Mouse (Mus musculus) MEL (cell line): ENCODE results near the gene Ccdc170. TPM values are rescaled to one million over a fixed set of nuclear protein-coding genes. Genes with fewer than 3 reads are reported as not detected.

Source experiments
- DNase-seq: peaks from one replicate; pipeline ENCODE4 v3.0.0; 2011; ENCODE audit warnings: low read depth, low spot score
- H3K27ac ChIP-seq: 2 replicates; pipeline ENCODE4 v1.5.1; 2012; ENCODE audit warnings: low read depth, mild to moderate bottlenecking, control low read depth, low read length, moderate library complexity; ENCODE audit not compliant: control insufficient read depth
- H3K27me3 ChIP-seq, 2 experiments: fragments of 150-350 bp in 1 of 2; sonication (generic) in 1 of 2; 2 replicates each; pipeline ENCODE4 v1.6.1; 2012; ENCODE audit warnings: low read length in 2 of 2, mild to moderate bottlenecking in 2 of 2, improper control_type of control experiment in 1 of 2, moderate library complexity in 1 of 2; ENCODE audit not compliant: insufficient read depth in 2 of 2, control insufficient read depth in 1 of 2
- H3K36me3 ChIP-seq, 2 experiments: 2 replicates each; pipeline ENCODE4 v1.6.1; 2012 to 2014; ENCODE audit warnings: low read length in 2 of 2, improper control_type of control experiment in 1 of 2, inconsistent platforms in 1 of 2, mild to moderate bottlenecking in 1 of 2; ENCODE audit not compliant: insufficient read depth in 2 of 2, control insufficient read depth in 1 of 2
- H3K4me1 ChIP-seq, 2 experiments: fragments of 150-350 bp in 1 of 2; sonication (generic) in 1 of 2; 2 replicates each; pipeline ENCODE4 v1.6.1; 2012; ENCODE audit warnings: low read length in 2 of 2, improper control_type of control experiment in 1 of 2, mild to moderate bottlenecking in 1 of 2; ENCODE audit not compliant: insufficient read depth in 2 of 2, control insufficient read depth in 1 of 2
- H3K4me3 ChIP-seq, 2 experiments: fragments of 150-350 bp in 1 of 2; sonication (generic) in 1 of 2; 2 replicates each; pipeline ENCODE4 v1.5.1; 2012; ENCODE audit warnings: low read depth in 2 of 2, low read length in 2 of 2, mild to moderate bottlenecking in 2 of 2, moderate library complexity in 2 of 2, control low read depth in 1 of 2, improper control_type of control experiment in 1 of 2; ENCODE audit not compliant: control insufficient read depth in 1 of 2, insufficient read depth in 1 of 2
- H3K79me2 ChIP-seq: 2 replicates; pipeline ENCODE4 v1.6.1; 2012; ENCODE audit warnings: mild to moderate bottlenecking, low read length, moderate library complexity; ENCODE audit not compliant: control insufficient read depth, poor library complexity, insufficient read depth
- H3K9ac ChIP-seq: 2 replicates; pipeline ENCODE4 v1.6.1; 2012; ENCODE audit warnings: low read depth, mild to moderate bottlenecking, control low read depth, low read length, moderate library complexity; ENCODE audit not compliant: control insufficient read depth, poor library complexity, severe bottlenecking
- H3K9me3 ChIP-seq: fragments of 150-350 bp; sonication (generic); replicated peaks from 2 replicates; pipeline ENCODE4 v1.6.1; 2012; ENCODE audit warnings: mild to moderate bottlenecking, low read length, improper control_type of control experiment, moderate library complexity; ENCODE audit not compliant: insufficient read depth
- BHLHE40 ChIP-seq: IDR thresholded peaks from 2 replicates; pipeline ENCODE4 v1.6.1; 2012; ENCODE audit warnings: low read depth, mild to moderate bottlenecking, inconsistent platforms, low read length, improper control_type of control experiment, borderline replicate concordance
- CHD1 ChIP-seq: IDR thresholded peaks from 2 replicates; pipeline ENCODE4 v1.6.1; 2012; ENCODE audit warnings: low read depth, mild to moderate bottlenecking, inconsistent platforms, low read length, improper control_type of control experiment
- ETS1 ChIP-seq: IDR thresholded peaks from 2 replicates; pipeline ENCODE4 v1.6.1; 2012; ENCODE audit warnings: low read depth, mild to moderate bottlenecking, inconsistent platforms, low read length, improper control_type of control experiment, moderate library complexity
- GATA1 ChIP-seq: IDR thresholded peaks from 2 replicates; pipeline ENCODE4 v1.6.1; 2011; ENCODE audit warnings: low read depth, low read length, improper control_type of control experiment
- JUND ChIP-seq: IDR thresholded peaks from 2 replicates; pipeline ENCODE4 v1.6.1; 2011; ENCODE audit warnings: low read depth, mild to moderate bottlenecking, improper control_type of control experiment, low read length
- MAFK ChIP-seq: IDR thresholded peaks from 2 replicates; pipeline ENCODE4 v1.6.1; 2011; ENCODE audit warnings: low read depth, mild to moderate bottlenecking, low read length, improper control_type of control experiment, borderline replicate concordance
- MAZ ChIP-seq: IDR thresholded peaks from 2 replicates; pipeline ENCODE4 v1.6.1; 2012; ENCODE audit warnings: low read depth, mild to moderate bottlenecking, inconsistent platforms, low read length, improper control_type of control experiment
- MEF2A ChIP-seq: IDR thresholded peaks from 2 replicates; pipeline ENCODE4 v1.6.1; 2014; ENCODE audit warnings: low read depth, mild to moderate bottlenecking, inconsistent platforms, low read length, improper control_type of control experiment; ENCODE audit not compliant: poor library complexity, insufficient replicate concordance, severe bottlenecking; ENCODE audit errors: extremely low read depth
- MYB ChIP-seq: IDR thresholded peaks from 2 replicates; pipeline ENCODE4 v1.6.1; 2011; ENCODE audit warnings: mild to moderate bottlenecking, low read depth, low read length, improper control_type of control experiment
- MYC ChIP-seq: IDR thresholded peaks from 2 replicates; pipeline ENCODE4 v1.6.1; 2011; ENCODE audit warnings: low read depth, mild to moderate bottlenecking, low read length, improper control_type of control experiment, moderate library complexity
- POLR2A ChIP-seq, 2 experiments: IDR thresholded peaks; 2 replicates each; pipeline ENCODE4 v1.6.1; 2011 to 2012; ENCODE audit warnings: low read length in 2 of 2, mild to moderate bottlenecking in 2 of 2, control low read depth in 1 of 2, improper control_type of control experiment in 1 of 2, low read depth in 1 of 2, moderate library complexity in 1 of 2; ENCODE audit not compliant: control insufficient read depth in 1 of 2, insufficient read depth in 1 of 2, poor library complexity in 1 of 2
- POLR2AphosphoS2 ChIP-seq: IDR thresholded peaks from 2 replicates; pipeline ENCODE4 v1.6.1; 2011; ENCODE audit warnings: low read length, improper control_type of control experiment
- RAD21 ChIP-seq: IDR thresholded peaks from 2 replicates; pipeline ENCODE4 v1.6.1; 2011; ENCODE audit warnings: mild to moderate bottlenecking, low read depth, low read length, improper control_type of control experiment
- RCOR1 ChIP-seq: IDR thresholded peaks from 2 replicates; pipeline ENCODE4 v1.6.1; 2012; ENCODE audit warnings: low read depth, mild to moderate bottlenecking, inconsistent platforms, low read length, improper control_type of control experiment
- UBTF ChIP-seq: IDR thresholded peaks from 2 replicates; pipeline ENCODE4 v1.6.1; 2012; ENCODE audit warnings: low read depth, mild to moderate bottlenecking, inconsistent platforms, low read length, improper control_type of control experiment, moderate library complexity, borderline replicate concordance; ENCODE audit not compliant: insufficient read depth
- USF1 ChIP-seq: IDR thresholded peaks from 2 replicates; pipeline ENCODE4 v1.6.1; 2014; ENCODE audit warnings: low read depth, mild to moderate bottlenecking, inconsistent platforms, low read length, improper control_type of control experiment, moderate library complexity
- ZNF384 ChIP-seq: IDR thresholded peaks from 2 replicates; pipeline ENCODE4 v1.6.1; 2012; ENCODE audit warnings: low read depth, mild to moderate bottlenecking, inconsistent platforms, low read length, improper control_type of control experiment
- polyA plus RNA-seq, 2 experiments: library from polyadenylated mRNA; stranded (reverse) in 1 of 2; unstranded in 1 of 2; fragments of >175 nt in 1 of 2; fragments of >200 nt in 1 of 2; gene quantifications; 2 replicates each; pipeline versions ENCODE4 v1.2.1 to v1.2.4; 2012; ENCODE audit warnings: low replicate concordance in 2 of 2, low read depth in 1 of 2; ENCODE audit not compliant: insufficient read length in 2 of 2, insufficient read depth in 1 of 2, missing spikeins in 1 of 2
- total RNA-seq: library from RNA; depleted of rRNA; stranded (reverse); fragments of 300-350 nt; gene quantifications from 2 replicates; pipeline ENCODE4 v1.2.3, GENCODE M21; 2012

Ccdc170 gene
- total and polyA plus RNA-seq, 3 experiments, result not detected

GRCm38 (mm10) chr10:4435416-4435815 lies 46.9 kb upstream of the Ccdc170 start:
- Histone ChIP-seq H3K9me3 (no peaks in the 10 kb centered on the region), H3K4me1 (peaks cover 3 to 15% of the 10 kb centered on the region in 2 experiments; a peak in 3 of 4 replicates), H3K79me2 (peaks cover 31% of the 10 kb centered on the region), H3K4me3 (no peak overlapping the region), H3K36me3 (peaks cover 8 to 13% of the 10 kb centered on the region in 2 experiments), H3K27me3 (no peaks in the 10 kb centered on the region), H3K27ac (no peak overlapping the region), H3K9ac (no peak overlapping the region)
- no peak for TF ChIP-seq UBTF
- TF ChIP-seq MAZ, result no peak
- no peak for DNase-seq

GRCm38 (mm10) chr10:4456409-4456808 lies 25.9 kb upstream of the Ccdc170 start:
- H3K36me3 ChIP-seq, result peaks cover 0 to 9% of the 10 kb centered on the region in 2 experiments; a peak in 2 of 4 replicates
- no peaks in the 10 kb centered on the region for H3K27me3 ChIP-seq
- H3K27ac ChIP-seq, result no peak overlapping the region
- no peaks in the 10 kb centered on the region for H3K79me2 ChIP-seq
- no peak overlapping the region for H3K4me3 ChIP-seq
- H3K9me3 ChIP-seq, result no peaks in the 10 kb centered on the region
- TF ChIP-seq POLR2AphosphoS2 (peak; percentile 50; the same call in 1 of the 2 replicates), RCOR1 (no peak)
- peaks cover 0 to 4% of the 10 kb centered on the region in 2 experiments; a peak in 1 of 4 replicates for H3K4me1 ChIP-seq
- H3K9ac ChIP-seq, result no peak overlapping the region
- DNase-seq, result no peak

- H3K27ac ChIP-seq, result no peak overlapping the region
- H3K9me3 ChIP-seq, result no peaks in the 10 kb centered on the region
- H3K36me3 ChIP-seq, result no peaks in the 10 kb centered on the region
- peaks cover 0 to 4% of the 10 kb centered on the region in 2 experiments; a peak in 1 of 4 replicates for H3K4me1 ChIP-seq
- TF ChIP-seq MEF2A (no peak), MYB (no peak), POLR2A (IDR thresholded peaks at IDR 0.05; ENCODE audit: control insufficient read depth in 1 of 2, insufficient read depth in 1 of 2, low read depth in 1 of 2, low read length in 2 of 2, poor library complexity in 1 of 2) (no peak), GATA1 (no peak), ETS1 (no peak), MYC (no peak), BHLHE40 (no peak), JUND (no peak), CHD1 (no peak), USF1 (no peak), ZNF384 (no peak), RAD21 (no peak), MAFK (no peak)
- H3K4me3 ChIP-seq, result no peak overlapping the region
- no peaks in the 10 kb centered on the region for H3K79me2 ChIP-seq
- peak; percentile 56 for DNase-seq
- H3K9ac ChIP-seq, result no peak overlapping the region
- H3K27me3 ChIP-seq, result no peaks in the 10 kb centered on the region
These were observed 22.1 kb upstream of the Ccdc170 start for GRCm38 (mm10) chr10:4460201-4460600.
